Mouse (Mus musculus) liver, adult 2 months (tissue): ENCODE data around the gene Lgals12. TPM values are rescaled to one million over a fixed set of nuclear protein-coding genes. Genes with fewer than 3 reads are reported as not detected.

Experiments used
- DNase-seq: peaks from one replicate; pipeline ENCODE4 v3.0.0-alpha.2; 2011; ENCODE audit warnings: low read depth, low spot score; ENCODE audit errors: extremely low read depth
- H3K27ac ChIP-seq: fragments of 200-500 bp; replicated peaks from 2 replicates; pipeline ENCODE4 v1.5.1; 2012; ENCODE audit warnings: low read depth, mild to moderate bottlenecking, control low read depth, inconsistent platforms, low read length; ENCODE audit not compliant: insufficient read depth
- H3K27me3 ChIP-seq: fragments of 200-500 bp; 2 replicates; pipeline ENCODE4 v1.6.1; 2012; ENCODE audit warnings: mild to moderate bottlenecking, moderate library complexity, low read length, inconsistent platforms; ENCODE audit not compliant: control insufficient read depth, insufficient read depth
- H3K36me3 ChIP-seq: fragments of 200-500 bp; 2 replicates; pipeline ENCODE4 v1.6.1; 2012; ENCODE audit warnings: low read length, inconsistent platforms; ENCODE audit not compliant: control insufficient read depth, insufficient read depth
- H3K4me1 ChIP-seq: fragments of 200-500 bp; 2 replicates; pipeline ENCODE4 v1.6.1; 2011; ENCODE audit warnings: low read length; ENCODE audit not compliant: control insufficient read depth, insufficient read depth
- H3K4me3 ChIP-seq: fragments of 200-500 bp; 2 replicates; pipeline ENCODE4 v1.5.1; 2011; ENCODE audit warnings: low read depth, mild to moderate bottlenecking, control low read depth, low read length, moderate library complexity; ENCODE audit not compliant: insufficient read depth
- H3K79me2 ChIP-seq: fragments of 200-500 bp; 2 replicates; pipeline ENCODE4 v1.6.1; 2012; ENCODE audit warnings: inconsistent platforms, mild to moderate bottlenecking, low read length, moderate library complexity; ENCODE audit not compliant: control insufficient read depth, insufficient read depth
- H3K9ac ChIP-seq: fragments of 200-500 bp; 2 replicates; pipeline ENCODE4 v1.6.1; 2012; ENCODE audit warnings: low read depth, mild to moderate bottlenecking, control low read depth, inconsistent platforms, low read length
- CTCF ChIP-seq: fragments of 200-500 bp; IDR thresholded peaks from 2 replicates; pipeline ENCODE4 v1.5.1; 2011; ENCODE audit warnings: low read depth, low read length, control low read depth
- POLR2A ChIP-seq: fragments of 200-500 bp; IDR thresholded peaks from 2 replicates; pipeline ENCODE4 v1.6.1; 2011; ENCODE audit warnings: low read length, control low read depth; ENCODE audit not compliant: insufficient read depth; ENCODE audit errors: extremely low read depth
- WGBS: fragments of 180-500 bp; shearing (Covaris S2); methylation state at CpG from one replicate; pipeline ENCODE4 v1.1.7; 2018; 5-methylcytosine and 5-hydroxymethylcytosine counted together
- polyA plus RNA-seq: library from polyadenylated mRNA; depleted of rRNA; stranded (reverse); fragments of >200 nt; gene quantifications from 2 replicates; pipeline ENCODE4 v1.2.3, GENCODE M21; 2012
- total RNA-seq: library from RNA; depleted of rRNA; stranded (reverse); fragments of >200 nt; gene quantifications from 2 replicates; pipeline ENCODE4 v1.2.3, GENCODE M21; 2014

The Lgals12 gene
- total and polyA plus RNA-seq, 2 experiments, result not detected

DNA sequence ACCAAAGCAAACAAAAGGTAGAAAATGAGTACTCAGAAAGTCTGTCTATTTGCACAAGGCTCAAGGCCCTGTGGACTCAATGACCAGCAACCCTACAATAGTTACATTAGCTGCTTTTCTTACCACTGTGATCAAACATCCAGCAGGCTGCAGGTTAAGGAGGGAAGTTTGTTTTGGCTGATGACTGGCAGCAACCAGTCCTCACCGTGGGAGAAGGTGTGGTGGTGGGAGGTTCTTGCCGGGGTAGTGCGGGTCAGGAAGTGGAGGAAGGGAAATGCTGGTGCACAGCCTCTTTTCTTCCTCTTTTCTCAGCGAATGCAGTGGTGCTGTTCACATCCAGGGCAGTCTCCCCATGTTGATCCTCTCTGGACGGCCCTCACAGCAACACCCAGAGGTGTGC lies 26.0 kb downstream of the Lgals12 start:
- H3K27ac ChIP-seq, result no peak overlapping the region
- TF ChIP-seq CTCF (no peak), POLR2A (no peak)
- H3K4me3 ChIP-seq, result no peak overlapping the region
- H3K36me3 ChIP-seq, result no peaks in the 10 kb centered on the region; the same call in 1 of the 2 replicates
- H3K9ac ChIP-seq, result no peak overlapping the region
- H3K4me1 ChIP-seq, result peaks cover 8% of the 10 kb centered on the region; the same call in 1 of the 2 replicates
- H3K79me2 ChIP-seq, result no peaks in the 10 kb centered on the region
- peak; percentile 51 for DNase-seq
- 6% methylated on average over 5 of the region's 5 CpGs for WGBS
- H3K27me3 ChIP-seq, result no peaks in the 10 kb centered on the region

DNA sequence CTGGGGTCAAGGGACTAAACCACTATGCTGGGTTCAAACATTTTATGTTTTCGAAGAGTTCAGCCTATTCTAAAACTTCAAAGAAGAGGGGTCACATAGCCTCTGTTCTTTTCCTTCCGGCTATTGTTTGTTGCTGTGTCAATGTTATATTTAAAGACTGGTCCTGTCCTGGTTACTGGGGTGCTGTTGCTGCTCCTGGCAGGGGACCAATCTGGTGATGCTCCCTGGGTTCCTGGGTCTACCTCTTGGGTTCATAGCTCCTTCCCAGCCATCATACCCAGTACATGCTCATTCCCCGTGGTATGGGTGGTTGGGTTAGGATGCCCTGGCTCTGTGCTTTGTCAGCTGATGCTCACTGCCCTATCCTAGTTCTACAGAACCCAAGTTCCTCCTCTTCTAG lies 29.3 kb downstream of the Lgals12 start:
- Histone ChIP-seq H3K27me3 (no peaks in the 10 kb centered on the region), H3K36me3 (no peaks in the 10 kb centered on the region), H3K4me3 (no peak overlapping the region), H3K79me2 (no peaks in the 10 kb centered on the region), H3K9ac (no peak overlapping the region), H3K4me1 (peaks cover 8% of the 10 kb centered on the region; the same call in 1 of the 2 replicates), H3K27ac (no peak overlapping the region)
- no peak for DNase-seq
- WGBS, result 82% methylated on average over 3 of the region's 3 CpGs
- no peak for TF ChIP-seq CTCF

GRCm38 (mm10) chr19:7576180-7576579 lies 30.8 kb downstream of the Lgals12 start:
- Histone ChIP-seq H3K27me3 (no peaks in the 10 kb centered on the region), H3K4me3 (no peak overlapping the region), H3K4me1 (peaks cover 7% of the 10 kb centered on the region; the same call in 1 of the 2 replicates), H3K79me2 (no peaks in the 10 kb centered on the region), H3K9ac (no peak overlapping the region), H3K27ac (no peak overlapping the region), H3K36me3 (no peaks in the 10 kb centered on the region)
- 96% methylated on average over 1 of the region's 1 CpGs for WGBS
- TF ChIP-seq POLR2A, result no peak
- no peak for DNase-seq

GRCm38 (mm10) chr19:7569650-7570049 lies 37.3 kb downstream of the Lgals12 start:
- DNase-seq, result no peak
- no peak for TF ChIP-seq POLR2A
- TF ChIP-seq CTCF, result no peak
- H3K79me2 ChIP-seq, result no peaks in the 10 kb centered on the region
- no peak overlapping the region for H3K9ac ChIP-seq
- H3K4me3 ChIP-seq, result no peak overlapping the region
- no peak overlapping the region for H3K27ac ChIP-seq
- no peaks in the 10 kb centered on the region for H3K4me1 ChIP-seq
- no peaks in the 10 kb centered on the region for H3K27me3 ChIP-seq
- WGBS, result 87% methylated on average over 5 of the region's 5 CpGs
- H3K36me3 ChIP-seq, result no peaks in the 10 kb centered on the region

- H3K27ac ChIP-seq, result no peak overlapping the region
Observed at GRCm38 (mm10) chr19:7568364-7568763, 38.6 kb downstream of the Lgals12 start.

GRCm38 (mm10) chr19:7566826-7567225 lies 40.2 kb downstream of the Lgals12 start:
- Histone ChIP-seq H3K79me2 (no peaks in the 10 kb centered on the region), H3K4me3 (no peak overlapping the region), H3K27me3 (no peaks in the 10 kb centered on the region), H3K9ac (no peak overlapping the region), H3K36me3 (no peaks in the 10 kb centered on the region), H3K27ac (no peak overlapping the region), H3K4me1 (no peaks in the 10 kb centered on the region)
- DNase-seq, result no peak
- 94% methylated on average over 3 of the region's 3 CpGs for WGBS
- TF ChIP-seq POLR2A (no peak), CTCF (no peak)

More at GRCm38 (mm10) chr19:7568364-7568763, 38.6 kb downstream of the Lgals12 start:
- Histone ChIP-seq H3K9ac (no peak overlapping the region), H3K4me1 (no peaks in the 10 kb centered on the region), H3K4me3 (no peak overlapping the region), H3K27me3 (no peaks in the 10 kb centered on the region), H3K36me3 (no peaks in the 10 kb centered on the region), H3K79me2 (no peaks in the 10 kb centered on the region)
- TF ChIP-seq POLR2A, result no peak
- no peak for TF ChIP-seq CTCF
- 74% methylated on average over 3 of the region's 3 CpGs for WGBS
- DNase-seq, result no peak
